Mouse (Mus musculus): ENCODE data around the gene Cend1.

- TF ChIP-seq CTCF (IDR thresholded peaks at IDR 0.05; ENCODE audit: borderline replicate concordance, insufficient read depth, low read length) (no peak), POLR2A (IDR thresholded peaks at IDR 0.05; ENCODE audit: low read depth, low read length) (no peak)
Observed at GRCm38 (mm10) chr7:141423811-141424210, 5.5 kb downstream of the Cend1 start.
